Mouse (Mus musculus): ENCODE results near the gene Fam241a.
A peak's percentile ranks its signal among the peaks of the same experiment; 100 is the strongest.

The Fam241a gene

GRCm38 (mm10) chr3:127895792-127896541 is at the start of gene Fam241a:
Fam241a (minus strand) TSS chr3:127896324.
- peak; percentile 92 for DNase-seq (ENCODE audit: low read depth)

- DNase-seq (ENCODE audit: low read depth): no peak
These were observed 36.3 kb upstream of the Fam241a start for GRCm38 (mm10) chr3:127932453-127932852.

- DNase-seq (ENCODE audit: low read depth): no peak
These were observed 34.3 kb upstream of the Fam241a start for GRCm38 (mm10) chr3:127930326-127931012.

- no peak for DNase-seq (ENCODE audit: low read depth)
These were observed 33.8 kb upstream of the Fam241a start for GRCm38 (mm10) chr3:127929921-127930320.

GRCm38 (mm10) chr3:127926635-127927183 is 30.6 kb upstream of the Fam241a start:
- no peak for DNase-seq (ENCODE audit: low read depth)

- no peak for DNase-seq (ENCODE audit: low read depth)
These were observed 28.3 kb upstream of the Fam241a start for GRCm38 (mm10) chr3:127924464-127924863.

- DNase-seq (ENCODE audit: low read depth): no peak
These were observed 27.1 kb upstream of the Fam241a start for GRCm38 (mm10) chr3:127923183-127923582.

- no peak for DNase-seq (ENCODE audit: low read depth)
These were observed 26.0 kb upstream of the Fam241a start for GRCm38 (mm10) chr3:127922125-127922524.

GRCm38 (mm10) chr3:127917999-127918661 is 22.0 kb upstream of the Fam241a start:
- DNase-seq (ENCODE audit: low read depth): no peak

- DNase-seq (ENCODE audit: low read depth): no peak
These were observed 21.4 kb upstream of the Fam241a start for GRCm38 (mm10) chr3:127917549-127917948.

- no peak for DNase-seq (ENCODE audit: low read depth)
These were observed 19.7 kb upstream of the Fam241a start for GRCm38 (mm10) chr3:127915656-127916334.

- DNase-seq (ENCODE audit: low read depth): peak; percentile 29
These were observed 18.0 kb upstream of the Fam241a start for GRCm38 (mm10) chr3:127913885-127914709.

- DNase-seq (ENCODE audit: low read depth): no peak
These were observed 13.8 kb upstream of the Fam241a start for GRCm38 (mm10) chr3:127909941-127910340.

- DNase-seq (ENCODE audit: low read depth): no peak
These were observed 944 bp downstream of the Fam241a start for GRCm38 (mm10) chr3:127894981-127895779.

GRCm38 (mm10) chr3:127893902-127894301 is 2.2 kb downstream of the Fam241a start:
- no peak for DNase-seq (ENCODE audit: low read depth)

GRCm38 (mm10) chr3:127891906-127892305 is 4.2 kb downstream of the Fam241a start:
- DNase-seq (ENCODE audit: low read depth): no peak

- no peak for DNase-seq (ENCODE audit: low read depth)
These were observed 6.1 kb downstream of the Fam241a start for GRCm38 (mm10) chr3:127890008-127890407.

- DNase-seq (ENCODE audit: low read depth): no peak
These were observed 6.6 kb downstream of the Fam241a start for GRCm38 (mm10) chr3:127889570-127889969.

GRCm38 (mm10) chr3:127881684-127882083 is 14.4 kb downstream of the Fam241a start:
- no peak for DNase-seq (ENCODE audit: low read depth)

- no peak for DNase-seq (ENCODE audit: low read depth)
These were observed 16.2 kb downstream of the Fam241a start for GRCm38 (mm10) chr3:127879968-127880367.

Measured in NIH3T3 (cell line).